Mouse (Mus musculus) right cerebral cortex, postnatal 10 days (tissue): ENCODE results near the gene Sestd1.

Experiments used
- DNase-seq, 2 experiments: peaks; one replicate each; pipeline ENCODE4 v3.0.0; 2021; ENCODE audit warnings: low spot score in 2 of 2

Sestd1 gene

DNA sequence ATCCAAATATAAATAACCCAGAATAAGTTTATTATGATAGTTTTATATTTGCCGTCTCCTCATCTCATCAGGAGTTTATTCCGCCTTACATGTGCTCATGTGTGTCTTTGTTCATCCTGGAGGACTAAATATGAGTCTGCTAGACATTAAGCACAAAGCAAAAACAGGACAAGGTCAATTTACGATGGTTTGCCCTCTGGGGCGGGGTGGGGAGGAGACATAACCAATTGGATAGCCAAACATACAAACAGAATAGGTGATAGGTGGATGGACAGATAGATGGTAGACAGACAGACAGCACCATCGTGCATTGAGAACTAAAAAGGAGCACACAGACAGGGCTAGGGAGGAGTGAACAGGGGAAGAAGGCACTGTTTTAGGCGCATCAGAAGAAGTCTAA lies 106.6 kb downstream of the Sestd1 start:
- no peak for DNase-seq

DNA sequence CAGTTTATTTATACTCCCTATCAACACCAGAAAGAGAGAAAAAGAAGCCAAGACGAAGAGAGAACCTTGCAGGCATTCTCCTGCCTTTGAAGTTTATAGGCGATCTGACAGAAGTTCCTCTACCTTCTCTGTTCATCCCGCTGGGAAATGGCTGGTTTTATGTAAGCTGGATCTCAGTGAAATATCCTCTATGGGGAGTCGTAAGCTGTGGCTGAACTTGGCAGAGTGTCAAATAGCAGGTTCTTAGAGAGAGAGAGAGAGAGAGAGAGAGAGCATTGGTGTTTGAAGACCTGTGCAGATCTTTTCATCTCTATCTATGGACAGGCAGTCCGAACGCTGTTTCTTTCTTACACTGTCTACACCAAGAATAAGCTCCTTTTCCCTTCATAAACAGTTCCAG lies 107.0 kb downstream of the Sestd1 start:
- no peak for DNase-seq

DNA sequence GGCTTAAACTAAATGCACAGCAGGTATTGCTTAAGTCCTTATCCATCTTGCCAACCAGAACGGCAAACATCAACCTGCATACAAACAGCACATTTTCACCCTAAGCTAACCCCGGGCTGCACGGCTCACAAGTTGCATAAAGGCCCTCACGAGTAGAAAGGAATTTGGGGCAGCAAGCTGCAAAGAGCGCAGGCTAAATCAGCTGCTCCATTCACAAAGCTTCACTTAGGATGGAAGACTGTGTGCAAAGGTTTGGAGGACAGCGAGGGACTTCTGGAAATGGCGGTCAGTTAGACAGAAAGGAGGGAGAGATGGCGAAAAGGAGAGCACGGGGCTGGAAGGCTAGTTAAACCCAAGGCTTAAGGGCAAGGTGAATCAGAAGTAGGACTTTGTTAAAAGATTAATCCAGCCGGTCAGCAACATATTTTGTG lies 108.1 kb downstream of the Sestd1 start:
- DNase-seq, result peak; percentile 35 to 53

DNA sequence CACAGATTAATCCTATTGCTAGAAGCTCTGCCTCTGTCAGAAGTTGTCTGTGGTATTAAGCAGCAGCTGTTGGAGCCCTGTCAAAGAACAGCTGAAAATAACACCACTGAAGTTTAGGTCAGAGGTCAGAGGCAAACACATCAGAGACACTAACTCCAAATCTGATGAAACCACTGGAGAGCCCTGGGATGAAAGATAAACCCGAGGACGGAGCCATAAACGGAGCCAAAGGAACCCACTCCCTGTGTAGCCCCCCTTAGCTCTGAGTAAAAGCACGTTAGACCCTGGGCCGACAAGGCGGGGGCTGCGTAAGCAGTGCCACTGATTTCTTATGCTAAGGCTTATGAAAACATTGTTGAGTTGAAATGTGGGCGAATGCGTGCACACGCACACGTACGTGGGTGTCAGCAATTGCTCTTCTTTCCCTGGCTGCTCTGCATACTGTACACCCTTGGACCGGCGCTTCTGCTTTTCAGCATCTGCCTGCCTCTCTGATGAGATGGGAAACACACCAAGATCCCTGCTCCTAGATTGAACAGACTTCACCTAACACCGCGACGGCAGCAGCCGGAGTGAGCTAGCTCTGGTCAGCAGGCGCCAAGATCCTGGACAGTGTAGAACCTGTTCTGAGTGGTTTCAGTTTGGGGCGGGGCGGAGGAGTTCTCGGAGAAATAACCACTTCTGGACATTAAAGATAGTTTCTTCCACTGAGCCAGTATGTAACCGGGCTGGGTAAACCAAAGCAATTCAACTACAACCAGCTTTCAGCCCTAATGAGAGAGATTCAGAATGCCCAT lies 108.8 kb downstream of the Sestd1 start:
- DNase-seq, result no peak

DNA sequence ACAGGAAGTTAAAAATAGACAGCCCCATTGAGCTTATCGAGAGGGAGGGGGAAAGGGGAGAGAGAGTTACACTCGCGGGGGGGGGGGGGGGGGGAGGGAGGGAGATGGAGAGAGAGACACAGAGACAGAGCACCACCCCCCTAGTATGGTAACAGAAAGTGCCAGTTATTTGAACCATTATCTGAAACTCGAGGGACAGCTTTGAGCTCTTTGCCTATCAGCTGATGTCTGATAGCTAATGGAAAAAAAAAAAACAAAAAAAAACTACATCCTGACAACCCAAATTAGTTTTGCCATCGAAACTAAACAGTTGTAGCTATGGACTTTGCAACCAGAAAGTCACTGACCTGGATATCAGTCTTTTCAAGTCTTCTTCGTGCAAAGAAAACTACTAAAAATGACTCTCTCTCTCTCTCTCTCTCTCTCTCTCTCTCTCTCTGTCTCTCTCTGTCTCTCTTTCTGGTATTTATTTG lies 109.7 kb downstream of the Sestd1 start, which contains the start of gene Ccdc141:
Gene Ccdc141 (minus strand): TSS at position 4 of the 473 bp plus-strand sequence.
- no peak for DNase-seq

DNA sequence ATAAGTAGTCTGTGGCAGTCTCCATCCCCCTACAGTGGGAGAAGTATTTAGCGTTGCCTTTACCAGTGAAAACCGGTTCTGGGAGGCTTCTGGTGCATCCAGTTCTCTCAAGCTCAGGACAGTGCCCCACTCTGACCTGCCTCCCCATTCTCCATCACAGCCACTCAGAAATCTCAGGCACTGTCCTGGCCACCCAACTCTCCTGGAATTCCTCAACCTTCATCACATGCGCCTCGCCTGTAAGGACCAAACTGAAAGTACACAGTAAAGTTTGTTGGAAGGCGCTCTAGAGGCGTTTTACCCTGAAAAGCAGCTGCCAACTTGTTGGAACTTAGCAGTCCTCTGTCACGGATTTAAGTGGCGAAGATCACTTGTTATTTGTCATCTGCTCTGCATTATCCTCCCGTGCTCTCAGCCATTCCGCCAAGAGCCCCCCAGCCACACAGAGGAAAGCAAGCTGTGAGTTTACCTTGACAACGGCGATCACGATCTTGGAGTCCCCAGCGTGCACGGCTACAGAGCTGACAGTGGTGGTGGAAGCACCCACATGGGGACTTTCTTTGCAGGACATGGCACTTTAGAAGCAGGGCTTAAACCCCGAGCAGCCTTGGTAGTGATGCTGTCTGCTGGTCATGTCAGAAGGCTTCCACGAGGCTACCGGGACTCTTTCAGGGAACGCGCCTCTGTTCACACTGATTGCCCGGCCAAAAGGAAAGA lies 110.3 kb downstream of the Sestd1 start:
- DNase-seq, result no peak

DNA sequence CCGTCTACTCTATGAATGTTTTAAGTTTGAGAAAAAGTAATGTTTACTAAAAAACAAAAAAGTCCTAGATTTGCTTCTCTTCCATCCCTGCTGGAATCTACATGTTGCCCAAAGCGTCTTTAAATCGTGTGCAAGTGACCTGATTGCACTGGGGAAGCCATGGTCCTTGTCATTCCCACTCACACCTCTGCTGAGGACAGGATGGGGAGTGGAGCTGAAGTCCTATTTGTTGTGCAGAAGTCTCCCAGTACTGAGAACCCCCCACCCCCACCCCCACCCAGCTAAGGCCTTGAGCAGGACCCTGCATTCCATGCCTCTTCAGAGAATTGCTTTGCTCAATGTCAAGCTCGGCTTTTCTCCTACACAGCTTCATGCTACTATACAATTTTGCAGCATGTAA lies 111.2 kb downstream of the Sestd1 start:
- DNase-seq, result no peak

DNA sequence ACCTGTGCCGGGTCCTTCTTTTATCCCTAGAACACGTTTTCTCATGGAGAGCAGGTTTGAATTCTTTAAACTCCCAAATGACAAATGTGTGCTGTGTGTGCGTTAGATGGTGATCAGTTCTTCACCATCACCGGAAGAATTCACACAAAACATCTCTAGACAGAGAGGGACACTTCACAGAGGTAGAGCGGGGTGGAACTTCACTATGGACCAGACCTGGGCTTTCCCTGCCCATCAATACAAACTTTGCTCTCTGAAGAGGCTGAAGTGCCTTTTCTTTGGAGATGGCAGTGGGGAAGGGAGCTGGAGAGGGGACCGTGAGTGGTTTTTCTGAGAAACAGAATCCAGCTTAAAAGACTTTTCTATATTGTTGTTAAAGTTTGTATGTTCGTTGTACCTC lies 111.6 kb downstream of the Sestd1 start:
- no peak for DNase-seq

DNA sequence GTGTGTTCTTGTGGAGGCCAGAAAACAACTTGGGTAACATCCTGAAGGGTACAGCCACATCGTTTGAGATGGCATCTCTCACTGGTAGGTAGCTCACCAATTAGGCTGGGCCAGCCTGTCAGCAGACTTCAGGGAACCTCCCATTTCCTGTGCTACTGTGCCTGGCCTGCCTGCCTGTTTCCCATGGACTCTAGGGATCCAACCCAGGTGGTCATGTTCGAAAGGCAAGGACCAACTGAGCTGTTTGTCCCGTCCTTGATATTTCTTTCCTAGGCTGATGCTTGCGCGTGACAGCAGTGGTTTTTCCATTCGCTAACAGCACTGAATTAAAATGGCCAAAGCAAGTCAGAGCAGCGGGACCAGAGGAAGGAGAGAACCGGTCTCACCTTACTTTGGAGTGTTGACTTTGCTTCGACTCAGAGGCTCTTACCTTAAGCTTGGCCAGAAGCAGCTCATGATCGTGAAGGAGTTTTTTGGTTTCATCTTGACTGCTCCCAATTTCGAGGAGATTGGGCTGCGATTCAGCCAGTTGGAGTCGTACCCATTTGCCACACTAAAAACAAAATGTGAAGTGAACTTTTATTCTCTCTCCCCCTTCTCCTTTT lies 112.2 kb downstream of the Sestd1 start:
- DNase-seq, result no peak

DNA sequence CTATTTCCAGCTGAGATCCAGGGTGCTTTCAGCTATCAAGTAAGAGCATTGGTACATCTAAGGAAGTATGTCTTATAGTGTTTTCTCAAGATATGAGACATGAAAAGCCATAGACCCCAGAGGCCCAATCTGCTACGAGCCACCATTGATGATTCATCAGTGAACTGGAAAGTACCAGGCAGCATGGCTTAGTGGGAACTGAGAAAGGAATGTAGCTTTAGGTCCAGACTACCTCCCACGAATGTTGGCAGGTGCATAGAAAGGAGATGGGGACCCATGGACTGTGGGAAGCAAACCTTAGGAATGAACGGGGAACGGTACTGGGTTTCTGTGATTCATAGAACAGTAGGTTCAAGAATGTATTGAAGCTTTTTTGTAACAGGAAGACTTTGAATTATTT lies 114.0 kb downstream of the Sestd1 start:
- DNase-seq, result no peak

DNA sequence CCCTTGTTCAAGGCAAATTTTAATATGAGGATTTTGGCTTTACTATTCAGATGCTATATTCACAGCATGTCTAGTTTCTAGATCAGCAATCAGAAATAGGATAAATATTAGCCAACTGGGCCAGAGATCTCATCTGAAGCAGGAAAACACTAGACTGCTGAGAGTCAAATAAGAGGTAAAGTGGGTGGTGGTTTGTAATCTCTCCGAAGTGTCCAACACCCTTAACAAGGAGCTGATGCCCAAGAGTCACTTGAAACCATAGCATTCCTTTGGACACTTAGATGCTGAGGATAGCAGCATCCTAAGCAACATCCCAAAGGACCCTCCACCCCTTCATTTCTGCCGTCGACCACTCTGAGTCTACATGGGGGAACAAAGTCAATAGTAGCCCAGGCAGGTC lies 115.7 kb downstream of the Sestd1 start:
- no peak for DNase-seq

DNA sequence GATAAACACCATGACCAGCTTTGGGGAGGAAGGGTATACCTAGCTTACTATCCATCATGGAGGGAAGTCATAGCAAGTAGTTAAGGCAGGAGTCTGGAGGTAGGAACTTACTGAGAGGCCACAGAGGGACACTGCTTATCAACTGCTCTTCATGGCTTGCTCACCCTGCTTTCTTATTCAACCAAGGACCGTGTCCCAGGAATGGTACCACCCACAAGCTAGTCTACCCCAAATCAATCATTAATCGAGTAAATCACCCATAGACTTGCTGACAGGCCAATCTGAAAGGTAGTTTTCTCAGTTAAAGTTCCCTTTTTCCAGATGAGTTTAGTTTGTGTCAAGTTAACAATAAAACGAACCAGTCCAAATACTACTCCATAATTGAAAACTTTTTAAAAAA lies 117.0 kb downstream of the Sestd1 start:
- DNase-seq, result no peak

DNA sequence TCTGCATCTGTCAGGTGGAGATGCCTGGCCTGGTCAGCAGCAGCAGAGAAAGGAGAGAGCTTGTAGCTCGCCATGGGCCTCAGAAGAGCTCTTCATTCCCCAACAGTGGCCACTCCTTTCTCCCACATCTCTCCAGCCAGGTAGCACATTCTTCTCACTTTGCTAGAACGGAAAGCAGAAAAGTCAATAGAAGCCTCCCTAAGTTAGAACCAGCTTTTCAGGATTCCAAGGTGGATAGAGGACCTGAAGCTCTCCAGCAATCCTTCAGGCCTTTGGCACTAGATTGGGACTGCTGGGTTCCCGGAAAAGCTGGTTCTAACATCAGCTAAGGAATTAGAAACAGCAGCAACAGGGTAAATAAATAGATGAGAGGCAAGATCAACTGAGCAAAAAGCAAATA lies 118.3 kb downstream of the Sestd1 start:
- DNase-seq, result no peak

DNA sequence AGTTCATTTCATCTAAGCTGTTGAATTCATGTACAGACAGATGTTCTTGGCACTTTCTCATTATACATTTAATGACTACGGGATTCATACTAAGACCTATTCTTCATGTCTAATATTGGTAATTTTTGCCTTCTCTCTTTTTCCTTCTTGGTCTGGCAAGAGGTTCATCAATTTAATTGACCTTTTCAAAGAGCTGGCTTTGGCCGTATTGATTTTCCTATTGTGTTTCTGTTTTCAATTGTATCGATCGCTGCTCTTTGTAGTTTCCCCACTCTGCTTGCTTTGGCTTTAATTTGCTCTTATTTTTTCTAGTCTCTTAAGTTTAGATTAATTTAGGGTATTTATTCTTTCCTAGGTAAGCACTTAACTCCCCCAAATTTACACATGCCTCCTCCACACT lies 122.8 kb downstream of the Sestd1 start:
- no peak for DNase-seq

DNA sequence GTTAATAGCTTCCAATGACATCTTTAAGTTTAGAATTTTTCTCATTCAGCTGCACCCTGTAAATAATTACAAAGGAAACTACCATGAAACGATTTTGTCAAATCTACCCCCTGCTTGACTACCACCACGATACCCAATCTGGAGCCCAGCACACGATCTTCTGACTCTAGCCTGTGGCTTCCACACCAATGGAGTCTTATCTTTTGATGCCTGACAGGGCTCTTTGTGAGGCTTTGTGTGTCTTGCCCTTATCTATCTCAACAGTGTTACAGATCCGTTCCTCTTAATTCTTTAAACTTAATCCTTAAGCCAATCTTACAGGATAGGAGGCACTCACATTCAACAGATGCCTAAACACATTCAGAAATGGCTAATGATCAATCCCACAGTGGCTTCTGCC lies 126.3 kb downstream of the Sestd1 start:
- no peak for DNase-seq

DNA sequence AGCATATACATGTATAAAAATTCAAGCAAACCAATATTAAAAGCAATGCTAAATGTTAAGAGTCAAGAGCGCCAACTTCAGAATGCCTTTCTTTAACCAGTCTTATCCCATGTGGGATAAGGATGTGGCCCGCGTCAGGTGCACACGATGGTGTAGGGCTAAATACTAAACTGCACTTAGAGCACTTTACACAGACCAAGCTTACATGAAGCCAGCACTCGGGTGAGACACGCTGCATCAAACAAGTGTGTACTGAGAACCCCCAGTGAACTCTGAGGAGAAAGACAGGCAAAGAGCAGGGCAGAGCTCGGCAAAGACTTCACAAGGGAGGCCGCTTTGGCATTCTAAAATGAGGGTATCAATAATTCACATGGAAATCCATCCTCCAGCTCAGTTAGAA lies 129.1 kb downstream of the Sestd1 start:
- no peak for DNase-seq

DNA sequence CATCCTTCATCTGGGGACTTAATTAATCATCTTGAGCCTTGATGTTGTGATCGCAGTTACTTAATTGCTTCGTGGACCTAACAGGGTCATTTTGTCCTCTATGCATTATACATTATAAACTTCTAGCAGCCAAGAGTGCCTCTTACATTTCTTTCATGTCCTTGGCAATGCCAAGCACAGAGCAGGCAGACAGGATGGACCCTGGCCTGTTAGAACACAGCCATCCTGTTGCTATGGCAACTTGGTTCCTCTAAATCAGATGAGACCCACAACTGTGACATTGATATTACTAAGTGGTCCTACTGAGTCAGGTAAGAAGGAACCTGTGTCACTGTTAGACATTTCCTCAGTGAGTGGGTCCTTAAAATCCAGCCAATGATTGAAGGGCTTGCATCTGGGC lies 130.8 kb downstream of the Sestd1 start:
- DNase-seq, result no peak

DNA sequence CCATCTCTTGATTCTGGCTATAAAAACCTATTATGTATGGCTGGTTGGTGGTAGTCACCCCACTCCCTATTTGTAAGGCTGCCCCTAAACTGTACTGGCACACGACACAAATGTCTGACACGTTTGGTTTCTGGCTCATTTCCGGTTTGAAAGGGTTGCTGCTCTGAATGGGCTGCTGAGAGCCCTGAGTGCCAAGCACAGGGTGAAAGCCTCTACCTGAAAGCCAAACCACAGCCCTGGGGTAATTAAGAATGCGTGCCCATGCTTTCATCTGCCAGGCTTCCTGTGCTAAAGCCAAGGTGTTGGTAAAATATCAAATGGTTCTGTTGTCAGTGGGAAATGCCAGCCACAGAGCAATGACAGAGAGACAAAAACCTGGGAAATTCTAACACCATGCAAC lies 132.2 kb downstream of the Sestd1 start:
- peak in 1 of 2 experiments; percentile 34 for DNase-seq

DNA sequence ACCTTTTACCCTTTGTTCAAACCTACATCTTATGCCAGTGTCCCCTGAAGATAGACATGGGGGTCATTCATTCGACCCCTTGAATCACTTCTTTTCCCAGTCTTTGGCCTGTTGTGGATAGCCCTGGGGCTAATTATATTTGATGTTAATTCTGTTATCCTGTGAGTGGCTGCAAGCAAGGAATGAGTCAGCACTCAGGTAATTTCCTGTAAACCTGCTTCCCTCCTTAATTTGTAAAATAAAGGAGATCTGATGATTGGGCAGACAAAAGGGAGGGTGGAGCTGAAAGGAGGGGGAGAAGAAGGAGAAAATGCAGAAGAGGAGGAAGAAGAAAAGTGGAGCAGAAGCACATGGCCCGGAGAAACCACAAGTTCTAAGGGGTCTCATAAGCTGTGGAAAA lies 133.4 kb downstream of the Sestd1 start:
- DNase-seq, result no peak

DNA sequence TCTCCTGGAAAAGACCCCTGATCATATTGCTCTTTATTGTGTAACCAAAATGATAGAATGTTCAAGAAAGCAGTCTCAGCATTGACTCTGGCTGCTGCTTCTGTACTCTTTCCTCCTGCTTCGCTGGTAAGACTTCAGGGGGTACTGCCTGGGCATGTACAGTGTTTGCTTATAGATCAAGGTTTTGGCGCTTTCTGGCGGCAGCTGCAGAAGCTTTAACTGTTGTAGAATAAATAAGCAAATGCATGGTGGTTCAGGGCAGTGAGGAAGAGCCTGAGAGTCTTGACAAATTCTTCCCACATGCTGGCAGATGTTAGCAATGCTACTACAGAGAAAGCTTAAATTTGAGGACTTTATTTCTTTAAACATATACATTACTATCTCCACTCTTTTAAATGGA lies 134.1 kb downstream of the Sestd1 start:
- DNase-seq, result no peak

DNA sequence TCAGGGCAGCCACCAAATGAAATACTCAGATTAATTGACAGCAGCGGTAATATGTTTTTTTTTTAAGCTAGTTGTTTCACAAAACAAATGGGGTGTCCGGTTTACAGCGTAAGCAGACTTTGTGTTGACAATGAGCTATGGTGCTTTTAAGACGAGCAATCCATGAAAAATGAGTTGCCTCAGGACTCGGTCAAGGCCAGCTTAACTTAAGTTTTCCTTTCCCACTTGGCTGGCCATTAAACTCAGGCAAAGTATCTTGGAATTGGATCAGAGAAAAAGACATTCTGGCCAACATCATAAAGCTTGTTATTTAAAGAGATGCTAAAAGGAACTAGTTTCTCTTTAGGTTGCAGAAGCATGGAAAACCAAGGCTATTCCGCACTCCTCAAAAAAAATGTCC lies 136.9 kb downstream of the Sestd1 start:
- DNase-seq, result no peak

DNA sequence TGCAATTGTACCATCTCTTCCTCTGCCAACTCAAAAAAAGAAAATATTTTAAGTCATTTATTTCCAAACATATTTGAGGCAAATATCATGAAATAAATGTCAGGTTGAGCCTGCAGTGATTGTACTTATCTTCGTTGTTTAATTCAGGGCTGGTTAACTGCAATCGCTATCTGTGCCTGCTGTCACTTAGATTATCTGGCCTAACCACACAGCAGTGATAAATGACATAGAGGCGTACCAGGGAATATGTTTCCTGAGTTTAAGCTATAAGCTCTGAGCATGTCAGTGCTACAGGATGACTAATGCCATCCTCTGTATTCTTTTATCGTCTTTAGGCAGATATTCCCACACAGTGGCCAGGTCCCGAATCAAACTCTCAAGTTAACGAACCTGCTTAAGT lies 141.5 kb downstream of the Sestd1 start:
- no peak for DNase-seq

DNA sequence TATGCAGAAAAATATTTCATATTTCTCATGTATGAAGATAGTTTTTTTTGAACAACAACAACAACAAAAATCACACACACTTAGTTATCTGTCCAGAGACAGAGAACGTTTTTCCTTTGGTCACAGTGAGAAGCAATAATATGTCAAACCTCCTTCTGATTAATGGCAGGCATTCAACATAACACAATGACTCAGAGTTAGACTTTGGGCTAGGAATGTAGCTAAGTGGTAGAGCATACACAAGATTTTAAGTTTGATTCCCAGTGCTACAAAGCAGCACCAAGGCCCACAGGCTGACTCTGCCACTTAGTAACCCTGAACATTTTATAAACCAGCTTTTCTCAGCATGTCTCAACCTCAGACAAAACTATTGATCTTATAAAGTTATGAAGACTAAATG lies 145.5 kb downstream of the Sestd1 start:
- DNase-seq, result no peak
